Mouse (Mus musculus): ENCODE results near the gene Smug1. TPM values are rescaled to one million over a fixed set of nuclear protein-coding genes. Genes with fewer than 3 reads are reported as not detected.

Smug1 gene
- total RNA-seq, 1 experiment = 10.6 TPM

DNA sequence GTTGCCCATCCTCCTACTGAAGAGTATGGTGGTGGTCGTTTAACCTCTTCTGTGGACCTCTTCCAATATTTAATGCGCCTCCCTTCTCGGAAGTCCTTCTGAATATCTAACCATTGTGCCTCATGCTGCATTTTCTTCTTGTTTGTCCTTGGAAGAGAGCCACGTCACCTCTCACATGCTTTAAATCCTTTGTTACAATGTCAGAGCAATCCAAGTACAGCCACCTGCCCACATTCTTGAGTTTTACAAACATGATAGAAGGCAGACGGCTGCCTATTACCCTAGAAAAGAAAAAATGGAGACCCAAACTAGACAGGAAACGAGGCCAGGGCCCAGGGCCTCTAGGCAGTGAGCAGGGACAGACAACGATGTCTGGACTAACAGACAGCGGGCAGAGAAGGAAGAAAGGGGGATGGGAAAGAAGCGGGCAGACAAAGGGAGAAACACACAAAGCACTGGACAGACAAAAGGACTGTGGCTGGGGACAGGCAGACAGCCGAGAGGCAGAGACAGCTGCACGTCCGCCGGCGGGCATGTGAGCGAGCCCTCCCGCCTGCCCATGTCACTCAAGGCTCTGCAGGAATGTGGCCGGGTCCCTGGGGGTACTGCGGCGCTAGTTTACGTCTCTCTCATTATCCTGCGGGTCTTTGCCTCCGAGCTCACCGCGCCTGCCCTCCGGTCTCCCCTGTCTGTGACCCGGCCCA, 2.9 kb upstream of the Smug1 start:
- Histone ChIP-seq H3K4me3 (ENCODE audit: insufficient read depth in 1 of 2, low read depth in 1 of 2, low read length in 2 of 2, poor library complexity in 1 of 2, severe bottlenecking in 1 of 2) (peak overlapping the region; percentile 32 to 63; a peak in 3 of 4 replicates), H3K9me3 (ENCODE audit: control insufficient read depth, insufficient read depth, low read depth, low read length) (no peaks in the 10 kb centered on the region), H3K27ac (ENCODE audit: insufficient read depth, low read depth, low read length, poor library complexity, severe bottlenecking) (no peak overlapping the region), H3K9ac (ENCODE audit: insufficient read depth, low read depth, low read length, poor library complexity, severe bottlenecking) (0 out of 2 replicates have a peak overlapping the region, but pooled peaks have one; percentile 6), H3K4me1 (ENCODE audit: control insufficient read depth in 2 of 2, insufficient read depth in 2 of 2, low read length in 2 of 2, poor library complexity in 1 of 2) (peaks cover 3 to 27% of the 10 kb centered on the region in 2 experiments; a peak in 3 of 4 replicates), H3K36me3 (ENCODE audit: control insufficient read depth, insufficient read depth, low read length, poor library complexity, severe bottlenecking) (no peaks in the 10 kb centered on the region)
- no peak for DNase-seq (ENCODE audit: low read depth, low spot score)
- in situ Hi-C loops (cut with MboI; ENCODE audit: low sequenced_read_pairs in 2 of 2, unreplicated experiment in 2 of 2) = loop anchor here (5.0 to 10.0 kb wide), 3 partner anchors 155 to 185 kb away; partner anchors contain the start of gene Hoxc4 (in 1 of the 2)
- TF ChIP-seq CHD2 (IDR thresholded peaks at IDR 0.05; ENCODE audit: low read depth, low read length) = no peak
- no peak for TF ChIP-seq ZC3H11A (IDR thresholded peaks at IDR 0.05; ENCODE audit: borderline replicate concordance, low read depth, low read length)
- TF ChIP-seq ZNF384 (IDR thresholded peaks at IDR 0.05; ENCODE audit: low read depth, low read length) = no peak
- TF ChIP-seq HCFC1 (IDR thresholded peaks at IDR 0.05; ENCODE audit: borderline replicate concordance, insufficient read depth, low read length) = no peak
- no peak for TF ChIP-seq MAFK (IDR thresholded peaks at IDR 0.05; ENCODE audit: insufficient read depth, low read depth, low read length)

DNA sequence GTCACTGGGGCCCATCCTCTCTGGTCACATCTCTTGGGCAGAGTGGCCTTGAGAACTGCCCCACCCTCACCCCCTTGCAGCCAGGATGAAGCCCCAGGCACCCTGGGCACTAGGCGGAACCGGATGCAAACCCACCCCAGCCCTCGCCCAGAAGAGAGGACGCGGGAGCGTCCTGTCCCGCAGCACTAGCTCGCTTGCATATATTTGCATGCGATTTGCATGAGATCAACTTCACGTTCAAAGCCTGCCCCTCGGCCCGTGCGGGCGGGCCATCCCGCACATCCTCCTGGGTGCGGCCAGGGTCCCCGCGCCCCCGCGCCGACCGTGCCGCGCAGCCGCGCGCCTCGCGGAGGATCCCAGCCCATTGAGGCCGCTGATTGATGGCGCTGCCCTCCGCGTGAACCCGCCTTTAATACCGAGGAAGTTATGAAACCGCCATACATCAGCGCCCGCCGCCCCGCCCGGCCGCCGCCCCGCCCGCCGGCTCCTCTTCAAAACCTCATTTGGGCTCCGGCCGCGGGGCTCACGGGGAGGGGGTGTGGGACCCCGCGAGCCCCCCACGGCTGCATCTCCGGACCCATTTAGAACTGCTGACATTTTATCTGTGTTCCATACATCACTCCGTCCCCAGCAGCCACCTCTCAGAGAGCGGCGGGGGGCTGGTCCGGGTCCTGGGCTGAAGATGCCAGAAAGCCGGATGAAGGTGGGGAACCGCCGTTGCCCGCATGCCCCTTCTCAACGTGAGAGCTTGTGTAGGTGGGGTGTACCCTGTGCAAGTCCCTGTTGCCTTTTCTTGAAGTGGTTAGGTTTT, 2.1 kb upstream of the Smug1 start:
- Histone ChIP-seq H3K9me3 (ENCODE audit: control insufficient read depth, insufficient read depth, low read depth, low read length) (no peaks in the 10 kb centered on the region), H3K36me3 (ENCODE audit: control insufficient read depth, insufficient read depth, low read length, poor library complexity, severe bottlenecking) (no peaks in the 10 kb centered on the region), H3K27ac (ENCODE audit: insufficient read depth, low read depth, low read length, poor library complexity, severe bottlenecking) (no peak overlapping the region), H3K9ac (ENCODE audit: insufficient read depth, low read depth, low read length, poor library complexity, severe bottlenecking) (0 out of 2 replicates have a peak overlapping the region, but pooled peaks have one; percentile 6), H3K4me3 (ENCODE audit: insufficient read depth in 1 of 2, low read depth in 1 of 2, low read length in 2 of 2, poor library complexity in 1 of 2, severe bottlenecking in 1 of 2) (peak overlapping the region; percentile 1 to 63), H3K4me1 (ENCODE audit: control insufficient read depth in 2 of 2, insufficient read depth in 2 of 2, low read length in 2 of 2, poor library complexity in 1 of 2) (peaks cover 3 to 27% of the 10 kb centered on the region in 2 experiments; a peak in 3 of 4 replicates)
- TF ChIP-seq ZNF384 (IDR thresholded peaks at IDR 0.05; ENCODE audit: low read depth, low read length) (no peak), CHD2 (IDR thresholded peaks at IDR 0.05; ENCODE audit: low read depth, low read length) (no peak), MAFK (IDR thresholded peaks at IDR 0.05; ENCODE audit: insufficient read depth, low read depth, low read length) (no peak), ZC3H11A (IDR thresholded peaks at IDR 0.05; ENCODE audit: borderline replicate concordance, low read depth, low read length) (no peak)
- in situ Hi-C loops (cut with MboI; ENCODE audit: low sequenced_read_pairs in 2 of 2, unreplicated experiment in 2 of 2) = no loop called here
- DNase-seq (ENCODE audit: low read depth, low spot score) = no peak

DNA sequence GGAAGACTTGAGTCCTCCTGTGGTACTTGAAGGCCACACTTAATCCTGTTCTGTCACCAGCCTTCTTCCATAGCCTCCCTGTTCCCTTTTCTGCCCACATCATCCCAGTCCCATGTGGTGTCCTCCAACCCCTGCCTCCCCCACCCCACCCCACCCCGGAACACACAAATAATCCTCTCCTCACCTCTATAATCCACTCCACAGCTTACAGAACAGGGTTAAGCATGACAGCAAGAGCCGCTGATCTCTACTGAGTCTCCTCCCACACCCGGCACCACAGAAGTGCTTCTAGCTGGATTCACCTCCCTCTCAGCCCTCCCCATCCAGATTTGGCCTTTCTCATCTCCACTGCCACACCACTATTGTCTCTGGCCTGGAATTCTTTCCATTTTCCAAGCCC, 894 bp upstream of the Smug1 start:
- TF ChIP-seq HCFC1 (IDR thresholded peaks at IDR 0.05; ENCODE audit: borderline replicate concordance, insufficient read depth, low read length) (no peak), MAFK (IDR thresholded peaks at IDR 0.05; ENCODE audit: insufficient read depth, low read depth, low read length) (no peak), CHD2 (IDR thresholded peaks at IDR 0.05; ENCODE audit: low read depth, low read length) (no peak), ZNF384 (IDR thresholded peaks at IDR 0.05; ENCODE audit: low read depth, low read length) (no peak)
- DNase-seq (ENCODE audit: low read depth, low spot score) = no peak
- Histone ChIP-seq H3K27ac (ENCODE audit: insufficient read depth, low read depth, low read length, poor library complexity, severe bottlenecking) (no peak overlapping the region), H3K9me3 (ENCODE audit: control insufficient read depth, insufficient read depth, low read depth, low read length) (no peaks in the 10 kb centered on the region), H3K4me1 (ENCODE audit: control insufficient read depth in 2 of 2, insufficient read depth in 2 of 2, low read length in 2 of 2, poor library complexity in 1 of 2) (peaks cover 3 to 30% of the 10 kb centered on the region in 2 experiments; a peak in 3 of 4 replicates), H3K36me3 (ENCODE audit: control insufficient read depth, insufficient read depth, low read length, poor library complexity, severe bottlenecking) (no peaks in the 10 kb centered on the region), H3K9ac (ENCODE audit: insufficient read depth, low read depth, low read length, poor library complexity, severe bottlenecking) (no peak overlapping the region), H3K4me3 (ENCODE audit: insufficient read depth in 1 of 2, low read depth in 1 of 2, low read length in 2 of 2, poor library complexity in 1 of 2, severe bottlenecking in 1 of 2) (no peak overlapping the region)
- in situ Hi-C loops (cut with MboI; ENCODE audit: low sequenced_read_pairs in 2 of 2, unreplicated experiment in 2 of 2) = no loop called here

DNA sequence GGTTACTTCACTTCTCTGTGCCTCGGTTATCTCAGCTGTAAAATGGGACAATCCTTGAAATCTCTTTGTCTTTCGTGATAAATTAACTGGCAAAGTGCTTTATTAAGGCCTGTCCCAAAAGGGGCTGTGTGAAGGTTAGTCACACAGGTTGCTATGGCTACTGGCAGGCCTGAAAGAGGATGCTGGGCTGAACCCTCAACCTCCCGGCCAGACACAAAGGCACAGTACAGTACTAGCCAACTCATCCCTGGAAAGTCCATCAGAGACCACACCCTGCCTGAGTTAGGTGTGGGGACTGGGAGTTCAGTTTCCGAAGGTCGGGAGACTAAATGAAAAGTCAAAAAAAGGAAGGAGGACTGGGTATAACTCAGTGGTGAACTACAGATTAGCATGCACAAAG, 968 bp downstream of the Smug1 start:
- in situ Hi-C loops (cut with MboI; ENCODE audit: low sequenced_read_pairs in 2 of 2, unreplicated experiment in 2 of 2) = no loop called here
- Histone ChIP-seq H3K9me3 (ENCODE audit: control insufficient read depth, insufficient read depth, low read depth, low read length) (no peaks in the 10 kb centered on the region), H3K4me3 (ENCODE audit: insufficient read depth in 1 of 2, low read depth in 1 of 2, low read length in 2 of 2, poor library complexity in 1 of 2, severe bottlenecking in 1 of 2) (no peak overlapping the region), H3K4me1 (ENCODE audit: control insufficient read depth in 2 of 2, insufficient read depth in 2 of 2, low read length in 2 of 2, poor library complexity in 1 of 2) (peaks cover 0 to 23% of the 10 kb centered on the region in 2 experiments; a peak in 3 of 4 replicates), H3K27ac (ENCODE audit: insufficient read depth, low read depth, low read length, poor library complexity, severe bottlenecking) (no peak overlapping the region), H3K36me3 (ENCODE audit: control insufficient read depth, insufficient read depth, low read length, poor library complexity, severe bottlenecking) (no peaks in the 10 kb centered on the region), H3K9ac (ENCODE audit: insufficient read depth, low read depth, low read length, poor library complexity, severe bottlenecking) (no peak overlapping the region)
- TF ChIP-seq ZC3H11A (IDR thresholded peaks at IDR 0.05; ENCODE audit: borderline replicate concordance, low read depth, low read length) (no peak), ZNF384 (IDR thresholded peaks at IDR 0.05; ENCODE audit: low read depth, low read length) (no peak), HCFC1 (IDR thresholded peaks at IDR 0.05; ENCODE audit: borderline replicate concordance, insufficient read depth, low read length) (no peak), MAFK (IDR thresholded peaks at IDR 0.05; ENCODE audit: insufficient read depth, low read depth, low read length) (no peak), CHD2 (IDR thresholded peaks at IDR 0.05; ENCODE audit: low read depth, low read length) (no peak)
- no peak for DNase-seq (ENCODE audit: low read depth, low spot score)

All from ES-E14 (cell line).